8 mouse cellular contexts compared by ENCODE assay signal in the genomic region with DNA sequence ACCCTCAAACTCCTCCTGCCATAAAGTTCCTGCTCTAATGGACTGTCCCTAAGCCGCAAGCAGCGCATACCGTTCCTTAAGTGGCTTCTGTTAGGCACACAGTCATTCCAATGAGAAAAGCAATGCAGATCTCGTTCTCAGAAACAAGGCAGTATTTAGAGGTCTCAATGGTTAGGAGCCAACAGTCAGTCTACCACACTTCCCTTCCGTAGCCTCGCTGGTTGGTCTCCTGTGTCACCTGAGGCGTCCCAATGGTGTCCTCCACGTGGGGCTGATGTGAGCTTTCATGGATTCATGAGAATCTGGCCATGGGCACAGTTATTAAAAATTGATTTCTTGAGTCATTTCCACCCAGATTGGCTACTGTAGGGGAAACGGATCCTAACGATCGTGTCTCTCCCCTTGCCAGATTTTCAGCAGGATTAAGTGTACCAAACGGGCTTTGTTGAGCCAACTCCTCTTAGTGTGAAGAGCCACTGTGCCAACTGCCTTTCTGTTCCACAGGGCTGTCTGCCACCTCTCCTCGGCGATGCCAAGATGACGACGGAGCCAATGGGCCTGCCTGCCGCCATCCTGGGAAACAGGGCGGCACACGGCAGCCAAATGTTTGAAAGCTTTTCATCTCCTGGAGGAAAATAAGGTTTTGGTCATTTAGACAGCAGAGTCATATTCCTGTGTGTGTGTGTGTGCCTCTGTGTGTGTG. TPM values are rescaled to one million over a fixed set of nuclear protein-coding genes. Genes with fewer than 3 reads are reported as not detected.
DNase-seq lines count a peak whose midpoint lies in the region; TF ChIP-seq lines count a peak whose summit lies in the region.

No protein-coding gene starts in this region.

- peak; percentile 72 for DNase-seq in adrenal gland, postnatal 14 days
- no peak for DNase-seq in adrenal gland, postnatal 4 days (ENCODE audit: low spot score in 2 of 2)
- DNase-seq in brain, embryonic 14.5 days (ENCODE audit: low read depth) = peak; percentile 91
- peak; percentile 25 to 35 for DNase-seq in frontal cortex, postnatal 25 days (ENCODE audit: low spot score in 2 of 2)
- peak; percentile 65 to 72 for DNase-seq in left cerebral cortex, adult 18-20 months (ENCODE audit: low spot score in 2 of 2)
- no peak for DNase-seq in urinary bladder, postnatal 25 days (ENCODE audit: low spot score)
- no peak for DNase-seq in kidney, adult 2 months
- DNase-seq in limb, embryonic 10.5 days (ENCODE audit: low spot score) = no peak

- no peaks in the 10 kb centered on the region for H3K27me3 ChIP-seq in kidney, adult 2 months (replicated peaks; ENCODE audit: control insufficient read depth, insufficient read depth, low read length)
- H3K27me3 ChIP-seq in limb, embryonic 10.5 days (ENCODE audit: low read depth, poor library complexity, severe bottlenecking) = no peaks in the 10 kb centered on the region

- TF ChIP-seq POLR2A in brain, embryonic 14.5 days (IDR thresholded peaks at IDR 0.05; ENCODE audit: borderline replicate concordance, extremely low read depth, insufficient read depth, insufficient read length, poor library complexity, severe bottlenecking) = no peak
- no peak for TF ChIP-seq POLR2A in kidney, adult 2 months (IDR thresholded peaks at IDR 0.05; ENCODE audit: low read depth, low read length)

- H3K27ac ChIP-seq in kidney, adult 2 months (ENCODE audit: insufficient read depth, low read depth, low read length) = no peak overlapping the region
- no peak overlapping the region for H3K27ac ChIP-seq in limb, embryonic 10.5 days

- 85% methylated on average over 19 of the region's 19 CpGs for WGBS in kidney, adult 2 months
- 92% methylated on average over 19 of the region's 19 CpGs for WGBS in limb, embryonic 10.5 days

- H3K9me3 ChIP-seq in limb, embryonic 10.5 days (replicated peaks) = no peaks in the 10 kb centered on the region

- H3K4me3 ChIP-seq in kidney, adult 2 months (ENCODE audit: insufficient read depth, low read depth, low read length) = no peak overlapping the region
- H3K4me3 ChIP-seq in limb, embryonic 10.5 days = no peak overlapping the region

- H3K36me3 ChIP-seq in kidney, adult 2 months (ENCODE audit: control insufficient read depth, insufficient read depth, low read length) = no peaks in the 10 kb centered on the region
- no peaks in the 10 kb centered on the region for H3K36me3 ChIP-seq in limb, embryonic 10.5 days

- TF ChIP-seq CTCF in brain, embryonic 14.5 days (IDR thresholded peaks at IDR 0.05; ENCODE audit: borderline replicate concordance, extremely low read depth, insufficient read depth, insufficient read length) = no peak
- no peak for TF ChIP-seq CTCF in kidney, adult 2 months (conservative IDR thresholded peaks at IDR 0.05; ENCODE audit: insufficient read depth, insufficient read length, low read depth, low read length)

- no peaks in the 10 kb centered on the region for H3K4me1 ChIP-seq in kidney, adult 2 months (ENCODE audit: control insufficient read depth, insufficient read depth, low read length)
- no peaks in the 10 kb centered on the region for H3K4me1 ChIP-seq in limb, embryonic 10.5 days

RNA-seq across cellular contexts. Expression of a gene that starts 7.4 kb away (rescaled TPM):
- total RNA-seq in adrenal gland, postnatal 14 days (2021) = 39.2 and 41.7 TPM in 2 replicates
- 10 to 100 TPM; 49.5 to 53.4 TPM for total RNA-seq in adrenal gland, postnatal 4 days (2021)
- polyA plus RNA-seq in brain, embryonic 14.5 days (2012; rRNA removed) = 29.3 and 33.1 TPM in 2 replicates
- 10 to 100 TPM; 21.6 to 22.4 TPM for total RNA-seq in left cerebral cortex, adult 18-20 months (2021)
- polyA plus RNA-seq in kidney, adult 2 months (2012; rRNA removed) = 89.1 and 95.7 TPM in 2 replicates
- 65.4 and 78.6 TPM in 2 replicates for polyA plus RNA-seq in limb, embryonic 10.5 days (2016; fragmentation: Nextera tagmentation; extraction: Ambion mirVana)

RNA-seq across cellular contexts. Expression of a gene that starts 9.4 kb away (rescaled TPM):
- total RNA-seq in adrenal gland, postnatal 14 days (2021) = 6.9 and 10.0 TPM in 2 replicates
- 10 to 100 TPM; 16.3 to 16.9 TPM for total RNA-seq in adrenal gland, postnatal 4 days (2021)
- 31.1 and 32.2 TPM in 2 replicates for polyA plus RNA-seq in brain, embryonic 14.5 days (2012; rRNA removed)
- total RNA-seq in left cerebral cortex, adult 18-20 months (2021) = 10 to 100 TPM; 11.2 to 12.3 TPM
- 11.4 and 12.1 TPM in 2 replicates for polyA plus RNA-seq in kidney, adult 2 months (2012; rRNA removed)
- 18.8 and 22.0 TPM in 2 replicates for polyA plus RNA-seq in limb, embryonic 10.5 days (2016; fragmentation: Nextera tagmentation; extraction: Ambion mirVana)

RNA-seq across cellular contexts. Expression of a gene that starts 40.0 kb away (rescaled TPM):
- 2.1 and 3.6 TPM in 2 replicates for total RNA-seq in adrenal gland, postnatal 14 days (2021)
- total RNA-seq in adrenal gland, postnatal 4 days (2021) = 1 to 10 TPM; 2.4 to 8.0 TPM
- 1.5 and 1.7 TPM in 2 replicates for polyA plus RNA-seq in brain, embryonic 14.5 days (2012; rRNA removed)
- total RNA-seq in left cerebral cortex, adult 18-20 months (2021) = 1 to 10 TPM; 1.4 to 2.1 TPM
- polyA plus RNA-seq in kidney, adult 2 months (2012; rRNA removed) = 127 and 164 TPM in 2 replicates
- polyA plus RNA-seq in limb, embryonic 10.5 days (2016; fragmentation: Nextera tagmentation; extraction: Ambion mirVana) = 0.31 TPM in 2 replicates

Comparison
In these comparisons a context has a peak if more than half of its experiments do, and no peak if none do; other contexts are left out.
1. DNase-seq: peak in adrenal gland, postnatal 14 days (single experiment), brain, embryonic 14.5 days (single experiment), frontal cortex, postnatal 25 days (2 of 2) and left cerebral cortex, adult 18-20 months (2 of 2); none in adrenal gland, postnatal 4 days (0 of 2), urinary bladder, postnatal 25 days (single experiment), kidney, adult 2 months (single experiment) and limb, embryonic 10.5 days (single experiment).